Comparison of ENCODE assay signal across 8 mouse cellular contexts in genomic region chr7:19024581-19025255, GRCm38 (mm10). TPM values are rescaled to one million over a fixed set of nuclear protein-coding genes. Genes with fewer than 3 reads are reported as not detected.
DNase-seq lines count a peak whose midpoint lies in the region; ATAC-seq and TF ChIP-seq lines count a peak whose summit lies in the region.

No protein-coding gene starts in this region.

- H3K4me2 ChIP-seq in heart, embryonic 16.5 days (ENCODE audit: low read depth, low read length): peak overlapping the region; percentile 95
- H3K4me2 ChIP-seq in limb, embryonic 13.5 days (replicated peaks): peak overlapping the region; percentile 93
- peak overlapping the region; percentile 89 for H3K4me2 ChIP-seq in midbrain, postnatal 0 days (ENCODE audit: low read depth, low read length, poor library complexity, severe bottlenecking)

- no peaks in the 10 kb centered on the region for H3K9me3 ChIP-seq in heart, embryonic 16.5 days (replicated peaks; ENCODE audit: control insufficient read depth, low read length)
- H3K9me3 ChIP-seq in limb, embryonic 13.5 days: no peaks in the 10 kb centered on the region
- H3K9me3 ChIP-seq in midbrain, postnatal 0 days (ENCODE audit: low read length): no peaks in the 10 kb centered on the region

- H3K79me3 ChIP-seq in C2C12 (ENCODE audit: low read depth): peaks cover 18% of the 10 kb centered on the region

- H3K36me3 ChIP-seq in C2C12 (ENCODE audit: control insufficient read depth, insufficient read depth): peaks cover 11% of the 10 kb centered on the region
- H3K36me3 ChIP-seq in heart, embryonic 16.5 days (ENCODE audit: control insufficient read depth, insufficient read depth): peaks cover 7% of the 10 kb centered on the region
- peaks cover 13% of the 10 kb centered on the region for H3K36me3 ChIP-seq in limb, embryonic 13.5 days
- peaks cover 7% of the 10 kb centered on the region for H3K36me3 ChIP-seq in midbrain, postnatal 0 days (ENCODE audit: insufficient read depth, low read length)

- H3K4me1 ChIP-seq in heart, embryonic 16.5 days (ENCODE audit: control insufficient read depth, insufficient read depth, low read length): peaks cover 18% of the 10 kb centered on the region
- peaks cover 28% of the 10 kb centered on the region for H3K4me1 ChIP-seq in limb, embryonic 13.5 days
- H3K4me1 ChIP-seq in midbrain, postnatal 0 days (ENCODE audit: insufficient read depth, low read length): no peaks in the 10 kb centered on the region

- H3K9ac ChIP-seq in heart, embryonic 16.5 days (ENCODE audit: low read length): peak overlapping the region; percentile 97
- peak overlapping the region; percentile 97 for H3K9ac ChIP-seq in limb, embryonic 13.5 days
- H3K9ac ChIP-seq in midbrain, postnatal 0 days (replicated peaks; ENCODE audit: low read length, poor library complexity, severe bottlenecking): peak overlapping the region; percentile 82

- peaks cover 12% of the 10 kb centered on the region for H3K27me3 ChIP-seq in C2C12 (ENCODE audit: control insufficient read depth, insufficient read depth, insufficient read length)
- peaks cover 23% of the 10 kb centered on the region for H3K27me3 ChIP-seq in heart, embryonic 16.5 days (ENCODE audit: control insufficient read depth, insufficient read depth, low read length)
- peaks cover 41% of the 10 kb centered on the region for H3K27me3 ChIP-seq in limb, embryonic 13.5 days
- H3K27me3 ChIP-seq in midbrain, postnatal 0 days (ENCODE audit: insufficient read depth, low read length): peaks cover 34% of the 10 kb centered on the region

- peak overlapping the region; percentile 84 for H3K4me3 ChIP-seq in gastrocnemius, adult 2 months
- peak overlapping the region; percentile 63 for H3K4me3 ChIP-seq in C2C12 (ENCODE audit: insufficient read depth, poor library complexity, severe bottlenecking)
- peak overlapping the region; percentile 93 for H3K4me3 ChIP-seq in heart, embryonic 16.5 days (ENCODE audit: low read length)
- H3K4me3 ChIP-seq in limb, embryonic 13.5 days: peak overlapping the region; percentile 84
- H3K4me3 ChIP-seq in midbrain, postnatal 0 days (ENCODE audit: low read depth, low read length): peak overlapping the region; percentile 91

- peak; percentile 61 for DNase-seq in gastrocnemius, adult 2 months
- no peak for DNase-seq in gastrocnemius, postnatal 25 days
- no peak for DNase-seq in midbrain, postnatal 0 days (ENCODE audit: low spot score)
- no peak for DNase-seq in urinary bladder, postnatal 10 days (ENCODE audit: low spot score)

- intact Hi-C loops in gastrocnemius, adult 2 months (cut with DNase I): no loop called here

- no peak for TF ChIP-seq CTCF in gastrocnemius, adult 2 months (IDR thresholded peaks at IDR 0.05)
- no peak for TF ChIP-seq CTCF in C2C12 (IDR thresholded peaks at IDR 0.05; ENCODE audit: control insufficient read depth, insufficient read depth, insufficient read length)
- no peak for TF ChIP-seq CTCF in midbrain, postnatal 0 days (IDR thresholded peaks at IDR 0.05)

- H3ac ChIP-seq in C2C12 (ENCODE audit: control insufficient read depth, insufficient read length, low read depth): peak overlapping the region; percentile 91

- H3K79me2 ChIP-seq in C2C12 (ENCODE audit: control insufficient read depth, insufficient read depth): peaks cover 45% of the 10 kb centered on the region

- peak overlapping the region; percentile 89 for H3K27ac ChIP-seq in gastrocnemius, adult 2 months
- H3K27ac ChIP-seq in heart, embryonic 16.5 days (ENCODE audit: low read length): peak overlapping the region; percentile 65
- 0 out of 2 replicates have a peak overlapping the region, but pooled peaks have one; percentile 12 for H3K27ac ChIP-seq in limb, embryonic 13.5 days
- peak overlapping the region; percentile 59; the same call in 1 of the 2 replicates for H3K27ac ChIP-seq in midbrain, postnatal 0 days (ENCODE audit: low read depth, low read length)

- ATAC-seq in common myeloid progenitor, adult 5-6 weeks (replicated peaks; ENCODE audit: low read depth, poor library complexity, severe bottlenecking): 0 out of 2 replicates have a peak, but pooled peaks have one; percentile 8
- peak; percentile 41 for ATAC-seq in heart, embryonic 16.5 days (replicated peaks; ENCODE audit: extremely low read depth, insufficient read depth, low FRiP score)
- ATAC-seq in limb, embryonic 13.5 days (ENCODE audit: low FRiP score, low read depth): peak; percentile 52
- ATAC-seq in midbrain, postnatal 0 days (ENCODE audit: low FRiP score): peak; percentile 51

- 1% methylated on average over 29 of the region's 36 CpGs for WGBS in heart, embryonic 16.5 days
- WGBS in limb, embryonic 13.5 days: 1% methylated on average over 25 of the region's 36 CpGs
- 2% methylated on average over 22 of the region's 36 CpGs for WGBS in midbrain, postnatal 0 days

TF ChIP-seq in C2C12, 6 proteins besides CTCF, POLR2A, EP300 and RAD21:
- TF ChIP-seq MYOD1 (IDR thresholded peaks at IDR 0.05; ENCODE audit: control insufficient read depth, insufficient read length, low read depth) (no peak), CEBPB (IDR thresholded peaks at IDR 0.05; ENCODE audit: low read depth) (no peak), MAX (IDR thresholded peaks at IDR 0.05) (no peak), FOSL1 (IDR thresholded peaks at IDR 0.05; ENCODE audit: insufficient read depth, low read length, poor library complexity, severe bottlenecking) (no peak), MYOG (IDR thresholded peaks at IDR 0.05; ENCODE audit: control insufficient read depth, extremely low read depth, insufficient read length) (no peak), USF1 (IDR thresholded peaks at IDR 0.05; ENCODE audit: low read depth) (no peak)

RNA-seq across cellular contexts. Expression of gene Sympk, which starts 0.5 kb away (rescaled TPM):
- total RNA-seq in gastrocnemius, adult 2 months (2021): 10 to 100 TPM; 70.9 to 81.5 TPM
- 10 to 100 TPM; 56.6 to 59.4 TPM for total RNA-seq in gastrocnemius, postnatal 25 days (2021)
- 84.8 TPM for polyA plus RNA-seq in C2C12 (2012; fragmentation: generic; extraction: Trizol)
- 48.9 and 54.0 TPM in 2 replicates for total RNA-seq in common myeloid progenitor, adult 5-6 weeks (2017)
- polyA plus RNA-seq in heart, embryonic 16.5 days (2015; fragmentation: Nextera tagmentation; extraction: Ambion mirVana): 25.3 and 25.6 TPM in 2 replicates
- 33.6 and 37.8 TPM in 2 replicates for polyA plus RNA-seq in limb, embryonic 13.5 days (2015; fragmentation: Nextera tagmentation; extraction: Ambion mirVana)
- total RNA-seq in midbrain, postnatal 0 days (2014; rRNA removed): 73.5 and 74.2 TPM in 2 replicates
- 19.5 and 19.7 TPM in 2 replicates for polyA plus RNA-seq in midbrain, postnatal 0 days (2015; fragmentation: Nextera tagmentation; extraction: Ambion mirVana)

RNA-seq across cellular contexts. Expression of gene Foxa3, which starts 1.4 kb away (rescaled TPM):
- total RNA-seq in gastrocnemius, adult 2 months (2021): not detected
- total RNA-seq in gastrocnemius, postnatal 25 days (2021): not detected
- 0.07 TPM for polyA plus RNA-seq in C2C12 (2012; fragmentation: generic; extraction: Trizol)
- 0.50 TPM in 1 of 2 replicates, not detected in the other for total RNA-seq in common myeloid progenitor, adult 5-6 weeks (2017)
- 0.17 and 0.37 TPM in 2 replicates for polyA plus RNA-seq in heart, embryonic 16.5 days (2015; fragmentation: Nextera tagmentation; extraction: Ambion mirVana)
- polyA plus RNA-seq in limb, embryonic 13.5 days (2015; fragmentation: Nextera tagmentation; extraction: Ambion mirVana): 3.5 and 4.1 TPM in 2 replicates
- not detected in 2 replicates for total RNA-seq in midbrain, postnatal 0 days (2014; rRNA removed)
- not detected in 2 replicates for polyA plus RNA-seq in midbrain, postnatal 0 days (2015; fragmentation: Nextera tagmentation; extraction: Ambion mirVana)

RNA-seq across cellular contexts. Expression of gene Irf2bp1, which starts 20.9 kb away (rescaled TPM):
- 10 to 100 TPM; 18.2 to 20.5 TPM for total RNA-seq in gastrocnemius, adult 2 months (2021)
- total RNA-seq in gastrocnemius, postnatal 25 days (2021): 10 to 100 TPM; 13.7 to 14.3 TPM
- 39.4 TPM for polyA plus RNA-seq in C2C12 (2012; fragmentation: generic; extraction: Trizol)
- 13.1 and 14.6 TPM in 2 replicates for total RNA-seq in common myeloid progenitor, adult 5-6 weeks (2017)
- 12.5 and 12.7 TPM in 2 replicates for polyA plus RNA-seq in heart, embryonic 16.5 days (2015; fragmentation: Nextera tagmentation; extraction: Ambion mirVana)
- polyA plus RNA-seq in limb, embryonic 13.5 days (2015; fragmentation: Nextera tagmentation; extraction: Ambion mirVana): 26.3 and 26.9 TPM in 2 replicates
- 115 and 133 TPM in 2 replicates for total RNA-seq in midbrain, postnatal 0 days (2014; rRNA removed)
- polyA plus RNA-seq in midbrain, postnatal 0 days (2015; fragmentation: Nextera tagmentation; extraction: Ambion mirVana): 25.6 and 26.1 TPM in 2 replicates

RNA-seq across cellular contexts. Expression of gene Rsph6a, which starts 29.8 kb away (rescaled TPM):
- not detected for total RNA-seq in gastrocnemius, adult 2 months (2021)
- total RNA-seq in gastrocnemius, postnatal 25 days (2021): not detected
- 0.09 TPM for polyA plus RNA-seq in C2C12 (2012; fragmentation: generic; extraction: Trizol)
- total RNA-seq in common myeloid progenitor, adult 5-6 weeks (2017): not detected in 2 replicates
- polyA plus RNA-seq in heart, embryonic 16.5 days (2015; fragmentation: Nextera tagmentation; extraction: Ambion mirVana): not detected in 2 replicates
- polyA plus RNA-seq in limb, embryonic 13.5 days (2015; fragmentation: Nextera tagmentation; extraction: Ambion mirVana): not detected in 2 replicates
- total RNA-seq in midbrain, postnatal 0 days (2014; rRNA removed): not detected in 2 replicates
- 0.57 and 0.75 TPM in 2 replicates for polyA plus RNA-seq in midbrain, postnatal 0 days (2015; fragmentation: Nextera tagmentation; extraction: Ambion mirVana)

RNA-seq across cellular contexts. Expression of gene Mypop, which starts 33.7 kb away (rescaled TPM):
- 1 to 10 TPM; 6.3 to 6.7 TPM for total RNA-seq in gastrocnemius, adult 2 months (2021)
- 1 to 10 TPM; 4.3 to 4.9 TPM for total RNA-seq in gastrocnemius, postnatal 25 days (2021)
- polyA plus RNA-seq in C2C12 (2012; fragmentation: generic; extraction: Trizol): 17.8 TPM
- total RNA-seq in common myeloid progenitor, adult 5-6 weeks (2017): 0.64 TPM in 1 of 2 replicates, not detected in the other
- polyA plus RNA-seq in heart, embryonic 16.5 days (2015; fragmentation: Nextera tagmentation; extraction: Ambion mirVana): 1.8 and 1.9 TPM in 2 replicates
- polyA plus RNA-seq in limb, embryonic 13.5 days (2015; fragmentation: Nextera tagmentation; extraction: Ambion mirVana): 5.2 and 6.3 TPM in 2 replicates
- 16.0 and 21.2 TPM in 2 replicates for total RNA-seq in midbrain, postnatal 0 days (2014; rRNA removed)
- 4.7 and 5.0 TPM in 2 replicates for polyA plus RNA-seq in midbrain, postnatal 0 days (2015; fragmentation: Nextera tagmentation; extraction: Ambion mirVana)

Comparison
In these comparisons a context has a peak if more than half of its experiments do, and no peak if none do; other contexts are left out.
1. H3K27ac ChIP-seq: peak in every context shown above with its lines; median percentile 89 in gastrocnemius, adult 2 months; 65 in heart, embryonic 16.5 days; 59 in midbrain, postnatal 0 days; 12 in limb, embryonic 13.5 days.